Mouse (Mus musculus) kidney, embryonic 16.5 days (tissue): ENCODE measurements around the gene Tmtc3. TPM values are rescaled to one million over a fixed set of nuclear protein-coding genes. Genes with fewer than 3 reads are reported as not detected.
"Not testable (repeated sequence)": the region's sequence is repeated elsewhere in the genome, so short reads cannot be mapped to it uniquely, and the experiment has no call there.

Experiments used
- ATAC-seq: fragments of 200-750 bp; cut with Nextera tagmentation; 2 replicates; pipeline ENCODE4 v1.8.0; 2017; ENCODE audit warnings: moderate TSS enrichment; ENCODE audit not compliant: low FRiP score, low TSS enrichment
- H3K27ac ChIP-seq: fragments of 300-500 bp; sonication (generic); 2 replicates; pipeline ENCODE4 v1.5.1; 2014; ENCODE audit warnings: low read length
- H3K27me3 ChIP-seq: fragments of 300-500 bp; sonication (generic); 2 replicates; pipeline ENCODE4 v1.6.1; 2014; ENCODE audit warnings: low read length, control low read depth, mixed read lengths; ENCODE audit not compliant: insufficient read depth
- H3K36me3 ChIP-seq: fragments of 300-500 bp; sonication (generic); 2 replicates; pipeline ENCODE4 v1.6.1; 2014; ENCODE audit warnings: low read length, control low read depth, mixed read lengths; ENCODE audit not compliant: insufficient read depth
- H3K4me1 ChIP-seq: fragments of 300-500 bp; sonication (generic); 2 replicates; pipeline ENCODE4 v1.6.1; 2014; ENCODE audit warnings: low read length, control low read depth, mixed read lengths; ENCODE audit not compliant: insufficient read depth
- H3K4me2 ChIP-seq: fragments of 300-500 bp; sonication (generic); replicated peaks from 2 replicates; pipeline ENCODE4 v1.6.1; 2014; ENCODE audit warnings: low read depth, low read length
- H3K4me3 ChIP-seq: fragments of 300-500 bp; sonication (generic); 2 replicates; pipeline ENCODE4 v1.5.1; 2014; ENCODE audit warnings: mild to moderate bottlenecking, low read length
- H3K9ac ChIP-seq: fragments of 300-500 bp; sonication (generic); replicated peaks from 2 replicates; pipeline ENCODE4 v1.6.1; 2014; ENCODE audit warnings: low read length
- H3K9me3 ChIP-seq: fragments of 300-500 bp; sonication (generic); 2 replicates; pipeline ENCODE4 v1.6.1; 2016; ENCODE audit warnings: low read length, control low read depth
- WGBS: fragments of 180-500 bp; shearing (Covaris S2); extraction: QIAGEN DNeasy Blood & Tissue Kit; methylation state at CpG from one replicate; pipeline ENCODE4 v1.1.7; 2014; 5-methylcytosine and 5-hydroxymethylcytosine counted together
- polyA plus RNA-seq: library from polyadenylated mRNA; unstranded; fragments of >200 nt; fragmentation: Nextera tagmentation; extraction: Ambion mirVana; gene quantifications from 2 replicates; pipeline ENCODE4 v1.2.1, GENCODE M21; 2015

Tmtc3 gene
- polyA plus RNA-seq, 1 experiment from 2014 or later = 23.8 TPM

- no peak overlapping the region for H3K4me3 ChIP-seq
- H3K9ac ChIP-seq = no peak overlapping the region
- 55% methylated on average over 3 of the region's 3 CpGs for WGBS
- no peak overlapping the region for H3K27ac ChIP-seq
- peaks cover 12% of the 10 kb centered on the region; the same call in 1 of the 2 replicates for H3K36me3 ChIP-seq
- H3K4me2 ChIP-seq = no peak overlapping the region
- H3K4me1 ChIP-seq = no peaks in the 10 kb centered on the region
- no peak for ATAC-seq
- no peaks in the 10 kb centered on the region for H3K9me3 ChIP-seq
- H3K27me3 ChIP-seq = no peaks in the 10 kb centered on the region
These were observed 12.1 kb downstream of the Tmtc3 start for GRCm38 (mm10) chr10:100475040-100475439.

GRCm38 (mm10) chr10:100460515-100460914 is 26.6 kb downstream of the Tmtc3 start:
- Histone ChIP-seq H3K27me3 (no peaks in the 10 kb centered on the region), H3K27ac (no peak overlapping the region), H3K36me3 (peaks cover 13% of the 10 kb centered on the region), H3K9me3 (no peaks in the 10 kb centered on the region), H3K4me1 (no peaks in the 10 kb centered on the region), H3K9ac (no peak overlapping the region), H3K4me2 (no peak overlapping the region), H3K4me3 (no peak overlapping the region)
- ATAC-seq = no peak

- H3K36me3 ChIP-seq = peaks cover 15% of the 10 kb centered on the region; the same call in 1 of the 2 replicates
- H3K27me3 ChIP-seq = no peaks in the 10 kb centered on the region
- no peaks in the 10 kb centered on the region for H3K4me1 ChIP-seq
- no peak overlapping the region for H3K9ac ChIP-seq
- H3K4me2 ChIP-seq = no peak overlapping the region
- H3K27ac ChIP-seq = no peak overlapping the region
- no peaks in the 10 kb centered on the region for H3K9me3 ChIP-seq
- H3K4me3 ChIP-seq = no peak overlapping the region
- no peak for ATAC-seq
These were observed 37.8 kb downstream of the Tmtc3 start for GRCm38 (mm10) chr10:100449394-100449793.

- Histone ChIP-seq H3K27ac (no peak overlapping the region), H3K4me1 (no peaks in the 10 kb centered on the region), H3K36me3 (no peaks in the 10 kb centered on the region), H3K4me3 (no peak overlapping the region), H3K27me3 (no peaks in the 10 kb centered on the region), H3K4me2 (no peak overlapping the region), H3K9me3 (no peaks in the 10 kb centered on the region), H3K9ac (no peak overlapping the region)
- 80% methylated on average over 2 of the region's 2 CpGs for WGBS
- ATAC-seq = no peak
These were observed 59.6 kb downstream of the Tmtc3 start for GRCm38 (mm10) chr10:100427592-100427991.

GRCm38 (mm10) chr10:100415566-100415965 is 71.6 kb downstream of the Tmtc3 start:
- H3K27me3 ChIP-seq = no peaks in the 10 kb centered on the region
- no peak overlapping the region for H3K4me3 ChIP-seq
- ATAC-seq = no peak
- no peak overlapping the region for H3K9ac ChIP-seq
- H3K4me1 ChIP-seq = no peaks in the 10 kb centered on the region
- no peak overlapping the region for H3K27ac ChIP-seq
- no peaks in the 10 kb centered on the region for H3K36me3 ChIP-seq
- no peak overlapping the region for H3K4me2 ChIP-seq
- no peaks in the 10 kb centered on the region for H3K9me3 ChIP-seq
- 84% methylated on average over 7 of the region's 7 CpGs for WGBS

- H3K9ac ChIP-seq, H3K36me3 ChIP-seq, ATAC-seq, H3K9me3 ChIP-seq, H3K27me3 ChIP-seq, H3K4me3 ChIP-seq, H3K27ac ChIP-seq, H3K4me1 ChIP-seq, H3K4me2 ChIP-seq: not testable (repeated sequence)
- WGBS = 83% methylated on average over 6 of the region's 6 CpGs
These were observed 84.8 kb downstream of the Tmtc3 start for GRCm38 (mm10) chr10:100402301-100402700.

Other genes with a start within 250 kb of the Tmtc3 start
- not detected in 2 replicates for gene Gm4301, start 151.7 kb downstream of the Tmtc3 start, polyA plus RNA-seq
- gene Gm4302, start 146.5 kb downstream of the Tmtc3 start, polyA plus RNA-seq = not detected in 2 replicates
- not detected in 2 replicates for gene Gm4303, start 141.4 kb downstream of the Tmtc3 start, polyA plus RNA-seq
- not detected in 2 replicates for gene Gm4305, start 136.3 kb downstream of the Tmtc3 start, polyA plus RNA-seq
- not detected in 2 replicates for gene Gm4307, start 126.0 kb downstream of the Tmtc3 start, polyA plus RNA-seq
- not detected in 2 replicates for gene Gm4312, start 104.8 kb downstream of the Tmtc3 start, polyA plus RNA-seq
- gene Cep290, start 208 bp upstream of the Tmtc3 start, polyA plus RNA-seq = 4.4 and 6.1 TPM in 2 replicates
- gene 4930430F08Rik, start 103.1 kb upstream of the Tmtc3 start, polyA plus RNA-seq = 8.9 and 10.5 TPM in 2 replicates
- gene 1700017N19Rik, start 103.1 kb upstream of the Tmtc3 start, polyA plus RNA-seq = not detected in 2 replicates